Comparison of ENCODE assay signal across 8 mouse cellular contexts in the genomic region with DNA sequence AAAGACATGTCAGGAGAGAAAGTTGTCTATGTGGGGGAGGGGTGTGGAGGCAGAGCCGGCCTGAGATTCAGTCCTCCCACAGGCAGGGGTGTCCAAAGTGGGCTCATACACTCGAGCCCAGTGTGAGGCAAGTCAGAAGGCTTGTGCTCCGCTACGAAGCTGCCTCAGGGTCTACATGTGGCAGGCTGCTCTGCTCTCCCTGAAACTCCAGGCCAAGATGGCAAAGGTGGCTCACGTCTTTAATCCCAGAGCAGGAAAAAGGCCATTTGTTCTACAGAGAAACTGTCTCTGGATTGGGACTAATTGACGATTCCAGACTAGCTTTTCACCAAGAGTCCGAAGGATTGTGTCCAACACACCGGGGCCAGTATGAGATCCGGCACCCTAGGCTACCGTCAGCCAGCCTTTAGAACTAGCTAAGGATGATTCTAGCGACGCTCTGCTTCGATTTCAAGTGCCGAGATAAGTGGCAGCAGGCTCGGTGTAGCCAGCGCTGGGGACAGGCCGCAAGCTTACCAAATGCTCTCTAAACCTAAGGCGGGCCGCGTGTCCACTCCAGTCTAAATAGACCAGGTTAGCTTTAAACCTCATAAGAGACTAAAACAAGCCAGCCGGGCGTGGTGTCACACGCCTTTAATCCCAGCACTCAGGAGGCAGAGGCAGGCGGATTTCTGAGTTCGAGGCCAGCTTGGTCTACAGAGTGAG. TPM values are rescaled to one million over a fixed set of nuclear protein-coding genes. Genes with fewer than 3 reads are reported as not detected.
DNase-seq lines count a peak whose midpoint lies in the region; ATAC-seq lines count a peak whose summit lies in the region.
"Had no signal": no experiment of that assay in that cellular context is flagged by ENCODE, and none has a peak within 500 bp of the region (broad histone marks: within the 10 kb centered on the region; RNA-seq: fewer than 3 reads in every experiment).

No protein-coding gene starts in this region.

- H3K4me2 ChIP-seq in neural tube, embryonic 11.5 days (ENCODE audit: low read depth): peak overlapping the region; percentile 97
- H3K4me2 ChIP-seq in embryonic facial prominence, embryonic 14.5 days (ENCODE audit: low read depth, low read length): peak overlapping the region; percentile 92
- H3K4me2 ChIP-seq in intestine, embryonic 15.5 days (replicated peaks): peak overlapping the region; percentile 76
- H3K4me2 ChIP-seq in neural tube, embryonic 15.5 days: peak overlapping the region; percentile 89

- WGBS in neural tube, embryonic 11.5 days: 5% methylated on average over 25 of the region's 25 CpGs
- WGBS in embryonic facial prominence, embryonic 14.5 days: under 1% methylated on average over 25 of the region's 25 CpGs
- WGBS in intestine, embryonic 15.5 days: 1% methylated on average over 25 of the region's 25 CpGs
- 4% methylated on average over 25 of the region's 25 CpGs for WGBS in neural tube, embryonic 15.5 days

- H3K4me1 ChIP-seq in neural tube, embryonic 11.5 days (ENCODE audit: control insufficient read depth, insufficient read depth, low read length): peaks cover 10% of the 10 kb centered on the region
- peaks cover 9% of the 10 kb centered on the region; the same call in 1 of the 2 replicates for H3K4me1 ChIP-seq in embryonic facial prominence, embryonic 14.5 days (ENCODE audit: control insufficient read depth, insufficient read depth, low read length)
- H3K4me1 ChIP-seq in intestine, embryonic 15.5 days (replicated peaks): peaks cover 27% of the 10 kb centered on the region
- peaks cover 31% of the 10 kb centered on the region for H3K4me1 ChIP-seq in neural tube, embryonic 15.5 days

- peaks cover 21% of the 10 kb centered on the region for H3K27me3 ChIP-seq in neural tube, embryonic 11.5 days (ENCODE audit: control insufficient read depth, insufficient read depth, low read length)
- H3K27me3 ChIP-seq in embryonic facial prominence, embryonic 14.5 days (replicated peaks; ENCODE audit: control insufficient read depth, insufficient read depth, low read length): peaks cover 28% of the 10 kb centered on the region
- H3K27me3 ChIP-seq in intestine, embryonic 15.5 days (replicated peaks): peaks cover 21% of the 10 kb centered on the region
- H3K27me3 ChIP-seq in neural tube, embryonic 15.5 days (replicated peaks): peaks cover 37% of the 10 kb centered on the region

- 0 out of 2 replicates have a peak overlapping the region, but pooled peaks have one; percentile 56 for H3K27ac ChIP-seq in neural tube, embryonic 11.5 days (ENCODE audit: low read depth, low read length)
- H3K27ac ChIP-seq in embryonic facial prominence, embryonic 14.5 days (replicated peaks; ENCODE audit: low read depth, low read length): peak overlapping the region; percentile 59
- H3K27ac ChIP-seq in intestine, embryonic 15.5 days: peak overlapping the region; percentile 69
- no peak overlapping the region; the same call in 1 of the 2 replicates for H3K27ac ChIP-seq in neural tube, embryonic 15.5 days (replicated peaks)

- no peak for DNase-seq in neural tube, embryonic 11.5 days (ENCODE audit: low spot score)
- no peak for DNase-seq in neural tube, embryonic 10.5 days (ENCODE audit: extremely low spot score, low spot score)
- DNase-seq in embryonic facial prominence, embryonic 14.5 days (ENCODE audit: low spot score): no peak
- DNase-seq in cerebellum, adult 11 months: no peak
- no peak for DNase-seq in gastrocnemius, postnatal 4 days (ENCODE audit: low spot score in 2 of 2)

- ATAC-seq in neural tube, embryonic 11.5 days (ENCODE audit: insufficient read depth, low FRiP score, low TSS enrichment): no peak
- ATAC-seq in embryonic facial prominence, embryonic 14.5 days (ENCODE audit: low read depth): no peak
- ATAC-seq in intestine, embryonic 15.5 days: no peak
- ATAC-seq in neural tube, embryonic 15.5 days (ENCODE audit: low FRiP score): no peak

- H3K4me3 ChIP-seq in neural tube, embryonic 11.5 days (ENCODE audit: low read depth, low read length): peak overlapping the region; percentile 88
- peak overlapping the region; percentile 68 for H3K4me3 ChIP-seq in embryonic facial prominence, embryonic 14.5 days (ENCODE audit: low read depth, low read length)
- H3K4me3 ChIP-seq in intestine, embryonic 15.5 days (replicated peaks): peak overlapping the region; percentile 86
- peak overlapping the region; percentile 95 for H3K4me3 ChIP-seq in neural tube, embryonic 15.5 days (replicated peaks)

- H3K36me3 ChIP-seq in neural tube, embryonic 11.5 days (ENCODE audit: control insufficient read depth, insufficient read depth, low read length): peaks cover 14% of the 10 kb centered on the region
- H3K36me3 ChIP-seq in embryonic facial prominence, embryonic 14.5 days (ENCODE audit: control insufficient read depth, insufficient read depth, low read length): peaks cover 35% of the 10 kb centered on the region
- H3K36me3 ChIP-seq in intestine, embryonic 15.5 days: peaks cover 23% of the 10 kb centered on the region
- peaks cover 27% of the 10 kb centered on the region for H3K36me3 ChIP-seq in neural tube, embryonic 15.5 days

- peak overlapping the region; percentile 95 for H3K9ac ChIP-seq in neural tube, embryonic 11.5 days (ENCODE audit: low read length)
- H3K9ac ChIP-seq in embryonic facial prominence, embryonic 14.5 days (ENCODE audit: low read depth, low read length): peak overlapping the region; percentile 92
- peak overlapping the region; percentile 95 for H3K9ac ChIP-seq in intestine, embryonic 15.5 days
- H3K9ac ChIP-seq in neural tube, embryonic 15.5 days (replicated peaks): peak overlapping the region; percentile 97

- H3K9me3 ChIP-seq in neural tube, embryonic 11.5 days (ENCODE audit: control insufficient read depth, low read length): no peaks in the 10 kb centered on the region
- no peaks in the 10 kb centered on the region for H3K9me3 ChIP-seq in embryonic facial prominence, embryonic 14.5 days (ENCODE audit: control insufficient read depth, low read length)
- H3K9me3 ChIP-seq in intestine, embryonic 15.5 days: no peaks in the 10 kb centered on the region
- no peaks in the 10 kb centered on the region for H3K9me3 ChIP-seq in neural tube, embryonic 15.5 days (replicated peaks)

RNA-seq across cellular contexts. Expression of a gene that starts 0.7 kb away (rescaled TPM):
- 3,152 and 3,217 TPM in 2 replicates for polyA plus RNA-seq in neural tube, embryonic 11.5 days (2014; fragmentation: Nextera tagmentation; extraction: Ambion mirVana)
- 5,430 and 5,481 TPM in 2 replicates for polyA plus RNA-seq in embryonic facial prominence, embryonic 14.5 days (2014; fragmentation: Nextera tagmentation; extraction: Ambion mirVana)
- polyA plus RNA-seq in intestine, embryonic 15.5 days (2015; fragmentation: Nextera tagmentation; extraction: Ambion mirVana): 4,170 and 4,400 TPM in 2 replicates
- 2,109 and 2,618 TPM in 2 replicates for polyA plus RNA-seq in neural tube, embryonic 15.5 days (2015; fragmentation: Nextera tagmentation; extraction: Ambion mirVana)
- total RNA-seq in gastrocnemius, postnatal 4 days (2021): 1,000 to 10,000 TPM; 1,846 to 1,982 TPM

RNA-seq across cellular contexts. Expression of a gene that starts 3.9 kb away (rescaled TPM):
- 0.87 and 1.1 TPM in 2 replicates for polyA plus RNA-seq in neural tube, embryonic 11.5 days (2014; fragmentation: Nextera tagmentation; extraction: Ambion mirVana)
- 0.42 and 0.58 TPM in 2 replicates for polyA plus RNA-seq in embryonic facial prominence, embryonic 14.5 days (2014; fragmentation: Nextera tagmentation; extraction: Ambion mirVana)
- 0.34 and 0.40 TPM in 2 replicates for polyA plus RNA-seq in intestine, embryonic 15.5 days (2015; fragmentation: Nextera tagmentation; extraction: Ambion mirVana)
- 3.0 and 3.3 TPM in 2 replicates for polyA plus RNA-seq in neural tube, embryonic 15.5 days (2015; fragmentation: Nextera tagmentation; extraction: Ambion mirVana)
- total RNA-seq in gastrocnemius, postnatal 4 days (2021): not detected
- total RNA-seq: hematopoietic stem cell, adult 5-6 weeks had no signal

RNA-seq across cellular contexts. Expression of a gene that starts 9.3 kb away (rescaled TPM):
- polyA plus RNA-seq in neural tube, embryonic 11.5 days (2014; fragmentation: Nextera tagmentation; extraction: Ambion mirVana): 45.4 and 47.1 TPM in 2 replicates
- polyA plus RNA-seq in embryonic facial prominence, embryonic 14.5 days (2014; fragmentation: Nextera tagmentation; extraction: Ambion mirVana): 41.3 and 49.7 TPM in 2 replicates
- 36.7 and 38.6 TPM in 2 replicates for polyA plus RNA-seq in intestine, embryonic 15.5 days (2015; fragmentation: Nextera tagmentation; extraction: Ambion mirVana)
- 59.5 and 64.6 TPM in 2 replicates for polyA plus RNA-seq in neural tube, embryonic 15.5 days (2015; fragmentation: Nextera tagmentation; extraction: Ambion mirVana)
- 10 to 100 TPM; 36.1 to 38.1 TPM for total RNA-seq in gastrocnemius, postnatal 4 days (2021)

RNA-seq across cellular contexts. Expression of a gene that starts 22.7 kb away (rescaled TPM):
- polyA plus RNA-seq in neural tube, embryonic 11.5 days (2014; fragmentation: Nextera tagmentation; extraction: Ambion mirVana): 152 and 155 TPM in 2 replicates
- 87.1 and 91.3 TPM in 2 replicates for polyA plus RNA-seq in embryonic facial prominence, embryonic 14.5 days (2014; fragmentation: Nextera tagmentation; extraction: Ambion mirVana)
- polyA plus RNA-seq in intestine, embryonic 15.5 days (2015; fragmentation: Nextera tagmentation; extraction: Ambion mirVana): 89.4 and 90.7 TPM in 2 replicates
- 162 and 163 TPM in 2 replicates for polyA plus RNA-seq in neural tube, embryonic 15.5 days (2015; fragmentation: Nextera tagmentation; extraction: Ambion mirVana)
- 10 to 100 TPM; 37.5 to 40.1 TPM for total RNA-seq in gastrocnemius, postnatal 4 days (2021)

RNA-seq across cellular contexts. Expression of a gene that starts 33.4 kb away (rescaled TPM):
- polyA plus RNA-seq in neural tube, embryonic 11.5 days (2014; fragmentation: Nextera tagmentation; extraction: Ambion mirVana): 14.0 and 14.1 TPM in 2 replicates
- polyA plus RNA-seq in embryonic facial prominence, embryonic 14.5 days (2014; fragmentation: Nextera tagmentation; extraction: Ambion mirVana): 2.9 and 3.4 TPM in 2 replicates
- polyA plus RNA-seq in intestine, embryonic 15.5 days (2015; fragmentation: Nextera tagmentation; extraction: Ambion mirVana): 2.0 TPM in 2 replicates
- 17.6 and 18.6 TPM in 2 replicates for polyA plus RNA-seq in neural tube, embryonic 15.5 days (2015; fragmentation: Nextera tagmentation; extraction: Ambion mirVana)
- total RNA-seq in gastrocnemius, postnatal 4 days (2021): 1 to 10 TPM; 1.7 to 1.8 TPM
